ENCODE assay signal across 25 mouse cellular contexts in genomic region chr11:58719701-58720100, GRCm38 (mm10). TPM values are rescaled to one million over a fixed set of nuclear protein-coding genes. Genes with fewer than 3 reads are reported as not detected.
"Had no signal": no experiment of that assay in that cellular context is flagged by ENCODE, and none has a peak within 500 bp of the region (broad histone marks: within the 10 kb centered on the region; RNA-seq: fewer than 3 reads in every experiment).

No protein-coding gene starts in this region.

- H3K4me3 ChIP-seq: neural tube, embryonic 13.5 days; neural tube, embryonic 15.5 days; stomach, embryonic 15.5 days had no signal

- H3K36me3 ChIP-seq: neural tube, embryonic 13.5 days; neural tube, embryonic 15.5 days; stomach, embryonic 15.5 days had no signal

- DNase-seq: retina, postnatal 1 day; right cerebral cortex, adult 18-20 months; right cerebral cortex, postnatal 14 days; right cerebral cortex, postnatal 25 days; right cerebral cortex, postnatal 4 days; spleen, adult 18-20 months; thymus, adult 18-20 months; thymus, adult 2 months; thymus, postnatal 14 days; thymus, postnatal 25 days; thymus, postnatal 36 days; thymus, postnatal 4 days had no signal

- H3K9ac ChIP-seq: neural tube, embryonic 13.5 days; neural tube, embryonic 15.5 days; stomach, embryonic 15.5 days had no signal

- H3K27ac ChIP-seq: neural tube, embryonic 13.5 days; neural tube, embryonic 15.5 days; stomach, embryonic 15.5 days; stomach, postnatal 0 days had no signal

- H3K4me1 ChIP-seq: neural tube, embryonic 13.5 days; neural tube, embryonic 15.5 days; stomach, embryonic 15.5 days had no signal

- H3K9me3 ChIP-seq: neural tube, embryonic 13.5 days; neural tube, embryonic 15.5 days; stomach, embryonic 15.5 days had no signal

- H3K4me2 ChIP-seq: neural tube, embryonic 13.5 days; neural tube, embryonic 15.5 days; stomach, embryonic 15.5 days had no signal

- H3K27me3 ChIP-seq: neural tube, embryonic 13.5 days; neural tube, embryonic 15.5 days; stomach, embryonic 15.5 days had no signal

RNA-seq across cellular contexts. Expression of gene Olfr318, which starts 4.1 kb away (rescaled TPM):
- polyA plus RNA-seq: neural tube, embryonic 13.5 days; neural tube, embryonic 14.5 days; neural tube, embryonic 15.5 days; small intestine, adult 2 months; spleen, adult 2 months; stomach, embryonic 14.5 days; stomach, embryonic 15.5 days; stomach, embryonic 16.5 days; stomach, postnatal 0 days; testis, adult 2 months; thymus, adult 2 months; thymus, postnatal 0 days; urinary bladder, adult 2 months had no signal

RNA-seq across cellular contexts. Expression of gene Olfr317, which starts 19.3 kb away (rescaled TPM):
- total RNA-seq: neutrophil, adult 5-6 weeks had no signal
- polyA plus RNA-seq: small intestine, adult 2 months; spleen, adult 2 months; stomach, embryonic 14.5 days; stomach, embryonic 15.5 days; stomach, embryonic 16.5 days; stomach, postnatal 0 days; thymus, adult 2 months; thymus, postnatal 0 days; urinary bladder, adult 2 months had no signal

RNA-seq across cellular contexts. Expression of gene Olfr319, which starts 20.7 kb away (rescaled TPM):
- total RNA-seq: neutrophil, adult 5-6 weeks had no signal
- polyA plus RNA-seq: neural tube, embryonic 13.5 days; neural tube, embryonic 14.5 days; neural tube, embryonic 15.5 days; small intestine, adult 2 months; spleen, adult 2 months; stomach, embryonic 14.5 days; stomach, embryonic 15.5 days; stomach, embryonic 16.5 days; stomach, postnatal 0 days; testis, adult 2 months; thymus, adult 2 months; thymus, postnatal 0 days; urinary bladder, adult 2 months had no signal

RNA-seq across cellular contexts. Expression of gene Olfr316, which starts 32.8 kb away (rescaled TPM):
- total RNA-seq: neutrophil, adult 5-6 weeks had no signal
- polyA plus RNA-seq: neural tube, embryonic 13.5 days; neural tube, embryonic 14.5 days; neural tube, embryonic 15.5 days; small intestine, adult 2 months; spleen, adult 2 months; stomach, embryonic 14.5 days; stomach, embryonic 15.5 days; stomach, embryonic 16.5 days; stomach, postnatal 0 days; thymus, postnatal 0 days; urinary bladder, adult 2 months had no signal

RNA-seq across cellular contexts. Expression of gene Olfr320, which starts 38.8 kb away (rescaled TPM):
- total RNA-seq: neutrophil, adult 5-6 weeks had no signal
- polyA plus RNA-seq: neural tube, embryonic 13.5 days; neural tube, embryonic 14.5 days; neural tube, embryonic 15.5 days; small intestine, adult 2 months; spleen, adult 2 months; stomach, embryonic 14.5 days; stomach, embryonic 15.5 days; stomach, embryonic 16.5 days; stomach, postnatal 0 days; testis, adult 2 months; thymus, adult 2 months; thymus, postnatal 0 days; urinary bladder, adult 2 months had no signal
